Mouse (Mus musculus) cerebellum, postnatal 14 days (tissue): ENCODE results near the gene Gm29609.
"Not testable (repeated sequence)": the region's sequence is repeated elsewhere in the genome, so short reads cannot be mapped to it uniquely, and the experiment has no call there.

Experiments used
- DNase-seq, 2 experiments: peaks; one replicate each; pipeline ENCODE4 v3.0.0; 2021; ENCODE audit warnings: mixed read lengths in 2 of 2

Gm29609 gene

DNA sequence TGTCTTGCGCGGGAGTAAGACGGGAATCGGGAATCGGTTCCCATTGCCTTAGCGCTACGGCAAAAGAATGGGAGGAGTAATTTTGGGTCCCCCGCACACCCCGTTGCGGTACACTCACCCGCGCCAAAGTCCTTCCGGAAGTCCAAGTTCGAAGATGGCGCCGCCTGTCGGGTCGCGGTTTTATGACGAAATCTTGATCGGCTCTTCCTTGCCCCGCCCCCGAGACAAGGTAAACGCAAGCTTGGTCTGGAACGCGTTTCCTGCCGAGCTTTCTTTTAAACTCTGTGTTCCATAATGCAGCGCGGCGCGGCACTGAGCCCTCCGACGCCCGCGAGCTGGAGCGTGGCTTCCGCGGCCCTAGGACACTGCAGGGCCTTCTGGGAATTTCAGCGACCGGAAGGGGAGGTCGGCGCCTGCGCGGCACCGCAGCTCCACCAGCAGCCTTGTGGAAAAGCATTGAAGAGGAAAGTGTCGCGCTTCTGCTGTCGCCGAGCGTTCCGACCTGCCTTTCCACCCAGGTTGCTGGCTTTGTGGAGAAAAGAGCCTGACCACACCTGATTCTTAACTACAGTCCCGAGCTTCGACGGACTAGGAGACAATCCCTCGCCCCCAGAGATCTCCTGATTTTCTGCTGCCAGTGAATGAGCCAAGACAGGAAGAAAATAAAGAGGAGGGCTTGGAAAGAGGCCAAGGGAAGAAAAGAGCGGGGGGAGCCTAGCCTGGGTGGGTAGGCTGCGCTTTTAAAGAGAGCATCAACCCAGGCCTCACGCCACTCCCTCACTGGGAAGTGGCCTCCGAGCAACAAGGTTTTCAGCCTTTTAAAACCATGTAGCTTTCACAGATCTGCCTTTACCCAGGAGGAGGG, at the start of gene Gm29609, which contains the start of gene Gtf3c2:
Gene Gm29609, minus strand, starts transcription at position 146 of the 865 bp plus-strand sequence.
Gene Gtf3c2, minus strand, starts transcription at position 379 of the 865 bp plus-strand sequence.
- peak; percentile 98 for DNase-seq

DNA sequence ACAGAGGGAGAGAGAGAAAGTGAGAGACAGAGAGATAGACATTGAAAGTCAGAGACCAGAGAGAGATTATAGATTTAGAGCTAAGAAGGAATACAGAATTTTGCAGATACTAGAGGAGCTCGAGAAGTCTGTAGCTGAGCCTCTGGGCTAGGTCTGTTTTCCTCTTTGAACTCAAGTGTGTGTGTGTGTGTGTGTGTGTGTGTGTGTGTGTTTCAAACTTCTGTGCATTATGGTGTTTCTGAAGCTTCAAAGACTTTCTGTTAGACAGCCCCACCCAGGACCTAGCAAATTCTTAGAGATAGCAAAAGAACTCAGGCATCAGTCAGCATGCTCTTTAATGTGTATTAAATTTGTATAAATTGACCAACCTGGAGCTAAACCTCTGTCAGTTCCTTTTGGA, 46.9 kb upstream of the Gm29609 start:
- no peak for DNase-seq

DNA sequence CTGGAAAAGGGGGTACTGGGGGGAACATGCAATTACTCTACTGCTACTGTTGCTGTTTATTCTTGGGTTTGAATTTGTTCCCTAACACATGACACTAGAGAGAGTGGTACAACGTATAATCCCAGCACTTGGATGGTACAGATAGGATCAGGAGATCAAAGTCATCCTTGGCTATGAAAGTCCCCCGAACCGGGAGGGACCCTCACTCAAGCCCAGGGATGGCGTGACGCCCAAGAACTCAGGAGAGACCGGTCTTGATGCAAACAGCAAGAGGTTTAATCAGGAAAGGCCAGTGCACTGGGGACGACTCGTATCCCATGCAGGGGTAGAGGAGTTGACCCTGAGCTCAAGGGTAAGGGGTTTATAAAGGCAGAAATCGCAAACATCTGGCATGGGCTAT, 43.0 kb upstream of the Gm29609 start:
- DNase-seq, result peak in 1 of 2 experiments; percentile 26

DNA sequence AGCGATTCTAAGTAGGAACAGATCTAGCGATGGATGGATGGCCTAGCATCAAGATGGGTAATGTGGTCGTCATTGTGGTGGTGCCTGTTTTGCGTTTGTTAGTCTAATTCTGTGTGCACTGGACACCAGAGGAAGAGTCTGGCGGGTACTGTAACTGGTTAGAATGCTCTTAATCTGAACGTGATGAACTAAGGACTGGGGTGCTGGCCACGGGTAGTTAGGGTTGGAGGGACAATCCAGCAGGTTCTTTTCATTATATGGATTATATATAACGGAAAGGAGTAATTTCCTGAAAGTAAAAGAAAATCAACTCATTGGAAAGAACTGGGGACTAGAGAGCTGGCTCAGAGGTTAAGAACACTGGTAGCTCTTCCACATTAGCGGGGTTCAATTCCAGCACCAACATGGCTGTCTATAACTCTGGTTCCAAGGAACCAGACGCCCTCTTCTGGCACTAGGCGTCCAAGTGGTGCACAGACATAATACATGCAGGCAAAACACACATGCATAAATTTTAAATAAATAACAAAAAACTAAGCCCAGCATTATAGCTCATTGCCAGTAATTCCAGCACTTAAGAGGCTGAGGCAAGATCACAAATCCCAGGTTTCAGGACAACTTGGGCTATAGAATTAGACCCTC, 41.7 kb upstream of the Gm29609 start:
- peak; percentile 48 to 59 for DNase-seq

GRCm38 (mm10) chr5:31220448-31221303, 41.0 kb upstream of the Gm29609 start, which contains the start of gene Ppm1g:
Gene Ppm1g, minus strand, starts transcription at chr5:31220687.
- peak; percentile 98 to 99 for DNase-seq

- DNase-seq, result peak in 1 of 2 experiments; percentile 79
Observed at GRCm38 (mm10) chr5:31219911-31220447, 40.3 kb upstream of the Gm29609 start.

- DNase-seq, result no peak
Observed at GRCm38 (mm10) chr5:31219474-31219873, 39.8 kb upstream of the Gm29609 start.

DNA sequence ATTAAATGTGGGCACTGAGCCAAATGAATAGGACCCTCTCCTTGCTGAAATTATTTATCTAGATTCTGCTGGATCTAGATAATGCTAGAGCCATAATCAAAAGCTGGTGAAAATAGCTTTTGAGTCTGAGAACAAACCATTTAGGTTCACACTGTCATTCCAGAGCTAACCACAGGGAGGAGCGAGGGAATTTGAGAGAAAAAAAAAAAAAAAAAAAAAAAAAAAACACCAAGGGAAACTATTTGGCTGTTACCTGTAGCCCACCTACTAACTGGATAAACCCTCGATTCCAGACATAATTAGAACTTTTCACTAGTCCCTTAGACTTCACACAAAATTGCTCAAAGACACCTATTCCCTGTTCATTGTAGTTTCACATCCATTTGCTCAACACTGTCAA, 39.4 kb upstream of the Gm29609 start:
- DNase-seq, result peak in 1 of 2 experiments; percentile 55

DNA sequence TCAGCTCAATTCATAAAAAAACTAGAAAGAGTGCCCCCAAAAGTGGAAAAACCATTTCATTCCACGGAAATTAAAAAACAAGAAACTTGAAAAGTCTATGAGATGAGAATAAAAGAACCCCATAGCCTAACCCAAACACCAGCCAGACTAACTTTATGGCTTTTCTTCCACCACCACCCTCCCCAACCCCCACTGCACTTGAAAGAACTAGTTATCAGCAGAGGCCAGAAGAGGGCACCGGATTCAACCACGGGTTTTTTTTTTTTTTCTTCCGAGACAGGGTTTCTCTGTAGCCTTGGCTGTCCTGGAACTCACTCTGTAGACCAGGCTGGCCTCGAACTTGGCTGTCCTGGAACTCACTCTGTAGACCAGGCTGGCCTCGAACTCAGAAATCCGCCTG, 38.6 kb upstream of the Gm29609 start:
- no peak for DNase-seq

DNA sequence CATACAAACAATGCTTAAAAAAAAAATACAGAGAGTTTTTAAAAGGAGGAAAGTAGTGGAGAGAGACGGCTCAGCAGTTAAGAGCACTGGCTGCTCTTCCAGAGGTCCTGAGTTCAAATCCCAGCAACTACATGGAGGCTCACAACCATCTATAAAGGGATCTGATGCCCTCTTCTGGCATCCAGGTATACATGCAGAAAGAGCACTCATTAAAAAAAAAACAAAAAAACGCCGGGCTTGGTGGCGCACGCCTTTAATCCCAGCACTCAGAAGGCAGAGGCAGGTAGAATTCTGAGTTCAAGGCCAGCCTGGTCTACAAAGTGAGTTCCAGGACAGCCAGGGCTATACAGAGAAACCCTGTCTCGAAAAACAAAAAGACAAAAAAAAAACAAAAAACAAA, 36.8 kb upstream of the Gm29609 start:
- not testable (repeated sequence) for DNase-seq

GRCm38 (mm10) chr5:31204421-31204820, 24.7 kb upstream of the Gm29609 start:
- no peak for DNase-seq

DNA sequence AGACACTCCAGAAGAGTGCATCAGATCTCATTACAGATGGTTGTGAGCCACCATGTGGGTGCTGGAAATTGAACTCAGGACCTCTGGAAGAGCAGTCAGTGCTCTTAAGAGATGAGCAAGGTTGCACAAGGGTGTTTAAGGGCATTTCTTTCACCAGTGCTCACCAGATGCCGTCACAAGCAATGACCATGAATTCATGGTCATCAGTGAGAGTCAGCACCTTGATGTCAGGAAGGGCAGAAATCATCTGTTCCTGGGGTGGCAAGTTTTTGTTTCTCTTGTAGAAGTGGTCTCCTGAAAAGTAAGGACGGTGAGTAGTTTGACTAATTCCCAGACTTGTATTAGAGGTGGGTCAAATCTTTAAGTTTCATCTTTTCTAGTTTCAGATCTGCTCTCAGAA, 24.2 kb upstream of the Gm29609 start:
- no peak for DNase-seq

DNA sequence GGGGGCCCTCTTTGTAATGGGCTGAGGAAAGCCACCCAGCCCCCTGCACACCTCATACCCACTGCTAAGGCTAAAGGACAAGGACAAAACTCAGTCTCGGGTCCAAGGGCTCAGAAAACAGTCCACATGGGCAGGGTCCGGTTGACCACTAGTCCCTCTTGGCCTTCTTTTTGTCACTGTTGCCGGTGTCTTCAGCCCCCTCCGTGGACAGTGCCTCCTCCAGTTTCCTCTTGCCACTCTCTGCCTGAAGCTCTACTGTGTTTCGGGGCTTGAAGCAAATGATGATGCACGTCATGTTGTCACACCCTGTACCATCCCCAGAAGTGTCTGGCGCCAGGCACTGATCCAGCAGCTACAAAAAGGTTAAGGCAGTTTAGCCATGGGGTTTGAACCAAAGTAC, 23.2 kb upstream of the Gm29609 start:
- no peak for DNase-seq

DNA sequence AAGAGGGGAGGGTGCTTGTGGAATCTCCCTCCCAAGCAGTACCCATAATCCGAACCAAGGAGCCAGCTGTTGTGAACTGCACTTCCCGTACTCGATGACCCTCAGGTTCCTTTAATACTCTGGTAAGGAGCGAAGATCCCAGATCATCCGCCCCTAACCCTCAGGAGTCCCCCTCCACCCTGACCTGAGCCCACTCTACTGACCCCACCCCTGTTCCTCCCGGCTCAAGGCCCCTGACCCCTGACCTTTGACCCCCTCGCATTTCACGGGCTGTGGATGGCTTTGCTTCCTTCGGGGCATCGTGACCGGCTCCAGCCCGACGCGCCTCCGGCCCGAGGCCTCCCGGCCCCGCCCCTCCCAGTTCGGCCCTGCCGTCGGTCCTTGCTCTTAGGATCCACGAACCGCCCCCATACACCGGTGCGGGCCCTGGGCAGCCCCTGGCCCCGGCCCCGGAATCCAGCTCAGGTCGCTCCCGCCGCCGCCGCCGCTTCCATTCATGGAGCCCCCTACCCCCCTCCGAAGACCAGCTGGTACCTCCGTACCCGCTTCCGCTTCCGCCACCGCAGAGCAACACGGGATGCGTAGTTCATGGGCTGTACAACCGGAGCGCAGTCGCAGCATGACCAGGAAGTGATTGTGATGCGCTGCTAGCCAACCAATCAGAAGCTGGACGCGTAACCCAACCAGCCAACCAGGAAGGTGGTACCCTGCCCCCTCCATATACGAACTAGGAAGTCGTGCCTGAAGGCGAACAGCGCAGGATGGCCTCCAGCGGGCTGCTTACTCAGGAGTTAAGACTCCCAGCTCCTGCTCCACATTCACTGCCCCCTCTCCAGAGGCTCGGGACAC, 22.3 kb upstream of the Gm29609 start, which contains the start of gene Zfp513:
Gene Zfp513, minus strand, starts transcription at position 562 of the 849 bp plus-strand sequence.
- DNase-seq, result peak; percentile 95 to 96

- no peak for DNase-seq
Observed at GRCm38 (mm10) chr5:31201042-31201741, 21.5 kb upstream of the Gm29609 start.

DNA sequence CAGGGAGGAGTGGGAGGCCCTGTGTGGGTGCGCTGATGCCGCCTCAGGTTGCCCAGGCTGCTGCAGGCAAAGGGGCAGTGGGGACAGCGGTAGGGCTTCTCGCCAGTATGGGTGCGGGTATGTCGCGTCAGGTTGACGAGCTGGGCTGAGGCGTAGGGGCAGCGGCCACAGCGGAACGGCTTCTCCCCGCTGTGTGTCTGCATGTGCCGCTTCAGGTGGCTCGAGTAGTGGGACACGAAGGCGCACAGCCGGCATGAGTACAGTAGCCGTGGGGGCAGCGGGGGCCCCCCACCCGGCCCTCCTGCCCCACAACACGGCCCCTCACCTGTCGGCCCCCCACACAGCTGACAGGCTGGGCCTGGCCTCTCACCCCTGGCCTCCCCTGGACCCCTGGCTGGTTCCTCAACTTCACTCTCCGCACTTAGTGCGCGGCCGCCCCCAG, 20.6 kb upstream of the Gm29609 start:
- DNase-seq, result peak; percentile 34 to 52

DNA sequence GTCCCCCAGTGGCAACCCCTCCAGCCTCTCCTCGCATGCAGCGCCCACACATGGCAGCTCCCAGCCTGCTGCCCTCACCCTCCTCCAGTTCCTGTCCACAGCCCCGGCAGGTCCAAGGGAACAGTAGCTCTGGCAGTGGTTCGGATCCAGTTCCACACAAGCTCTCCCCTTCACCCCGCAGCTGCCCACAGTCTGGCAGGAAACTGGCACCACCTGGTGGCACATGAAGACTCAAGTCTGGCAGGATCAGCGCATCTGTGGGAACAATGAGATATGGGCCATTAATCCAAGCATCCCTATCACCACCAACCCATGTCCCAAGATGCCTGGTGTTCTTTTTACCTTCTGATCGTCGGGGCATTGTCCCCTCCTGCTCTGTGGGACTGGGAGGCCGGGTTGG, 20.2 kb upstream of the Gm29609 start:
- peak; percentile 36 to 49 for DNase-seq

GRCm38 (mm10) chr5:31199321-31199892, 19.7 kb upstream of the Gm29609 start:
- peak in 1 of 2 experiments; percentile 15 for DNase-seq

DNA sequence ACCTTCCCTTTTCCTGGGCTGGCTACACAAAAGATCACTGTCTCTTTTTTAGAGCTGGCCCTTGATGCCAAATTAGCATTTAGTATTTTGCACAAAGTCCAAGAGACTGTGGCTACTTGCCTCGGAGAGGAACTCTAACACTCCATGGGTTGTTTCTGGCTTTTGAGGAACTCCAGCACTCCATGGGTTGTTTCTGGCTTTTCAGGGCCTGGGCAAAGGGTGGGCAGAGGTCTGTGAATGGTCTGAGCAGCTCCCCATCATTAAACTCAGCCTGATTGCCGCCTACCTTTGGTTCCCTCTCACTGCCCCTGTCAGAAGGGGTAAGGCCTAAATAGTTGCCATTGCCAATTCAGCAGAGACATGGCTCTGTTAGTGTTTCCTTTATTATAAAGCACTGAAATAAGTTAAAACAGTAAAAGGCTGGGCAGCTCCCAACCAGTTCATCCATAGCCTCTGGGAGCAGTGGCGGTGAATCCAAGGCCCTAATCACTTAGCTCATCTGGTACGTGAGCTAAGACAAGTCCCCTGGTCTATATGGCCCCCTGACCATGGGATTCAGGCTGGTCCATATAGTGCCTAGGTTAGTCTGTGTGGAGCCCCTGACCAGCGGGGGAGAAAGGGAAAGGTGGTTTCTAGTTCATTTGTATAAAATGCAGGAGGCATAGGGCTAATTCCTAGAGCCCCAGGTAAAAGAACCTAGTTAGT, 19.1 kb upstream of the Gm29609 start:
- DNase-seq, result no peak

- DNase-seq, result no peak
Observed at GRCm38 (mm10) chr5:31198170-31198569, 18.5 kb upstream of the Gm29609 start.
